ENCODE assay signal across 10 mouse cellular contexts in the genomic region with DNA sequence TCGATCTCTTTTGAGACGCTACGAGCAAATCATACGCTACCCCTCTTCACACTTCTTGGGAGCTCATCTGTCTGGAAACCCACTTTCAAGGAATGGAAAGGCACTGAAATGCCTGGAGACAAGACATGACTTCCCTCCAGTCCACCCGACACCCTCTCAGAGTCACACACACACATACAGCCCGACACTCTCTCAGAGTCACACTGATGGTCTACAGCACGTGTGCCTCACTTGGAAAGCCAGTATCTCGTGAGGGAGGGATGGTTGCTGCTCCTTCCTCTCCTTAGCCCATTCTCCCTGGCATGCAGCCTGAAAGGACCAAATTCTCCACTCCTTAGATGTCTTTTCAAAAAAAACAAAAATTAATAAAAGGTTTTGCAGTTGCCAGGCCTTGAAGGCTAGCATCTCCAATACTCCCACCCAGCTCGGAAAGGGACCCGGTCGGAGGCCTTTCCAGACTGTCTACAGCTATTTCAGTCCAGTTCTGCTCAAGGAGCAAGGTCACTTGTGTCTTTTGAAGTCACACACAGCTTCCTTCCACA. TPM values are rescaled to one million over a fixed set of nuclear protein-coding genes. Genes with fewer than 3 reads are reported as not detected.
A peak's percentile ranks its signal among the peaks of the same experiment; 100 is the strongest.
DNase-seq lines count a peak whose midpoint lies in the region; ATAC-seq and TF ChIP-seq lines count a peak whose summit lies in the region.
"Had no signal": no experiment of that assay in that cellular context is flagged by ENCODE, and none has a peak within 500 bp of the region (broad histone marks: within the 10 kb centered on the region; RNA-seq: fewer than 3 reads in every experiment).

No protein-coding gene starts in this region.

- no peaks in the 10 kb centered on the region for H3K27me3 ChIP-seq in heart, embryonic 10.5 days (ENCODE audit: insufficient read depth, poor library complexity, severe bottlenecking)
- no peaks in the 10 kb centered on the region for H3K27me3 ChIP-seq in lung, embryonic 15.5 days
- H3K27me3 ChIP-seq in forebrain, embryonic 15.5 days, result no peaks in the 10 kb centered on the region
- H3K27me3 ChIP-seq in midbrain, embryonic 16.5 days (ENCODE audit: control insufficient read depth, insufficient read depth, low read depth, low read length), result no peaks in the 10 kb centered on the region
- H3K27me3 ChIP-seq in liver, postnatal 0 days (ENCODE audit: insufficient read depth, low read length), result no peaks in the 10 kb centered on the region

- ATAC-seq in lung, embryonic 15.5 days (ENCODE audit: borderline replicate concordance, extremely low read depth, low FRiP score, low TSS enrichment), result peak; percentile 60; the same call in 1 of the 2 replicates
- no peak for ATAC-seq in forebrain, embryonic 15.5 days (replicated peaks)
- ATAC-seq in midbrain, embryonic 16.5 days, result no peak
- ATAC-seq in liver, postnatal 0 days, result no peak

- no peaks in the 10 kb centered on the region for H3K9me3 ChIP-seq in heart, embryonic 10.5 days
- H3K9me3 ChIP-seq in lung, embryonic 15.5 days, result no peaks in the 10 kb centered on the region
- H3K9me3 ChIP-seq in forebrain, embryonic 15.5 days, result no peaks in the 10 kb centered on the region
- H3K9me3 ChIP-seq in midbrain, embryonic 16.5 days (replicated peaks; ENCODE audit: control insufficient read depth, low read length, poor library complexity, severe bottlenecking), result no peaks in the 10 kb centered on the region
- no peaks in the 10 kb centered on the region for H3K9me3 ChIP-seq in liver, postnatal 0 days (ENCODE audit: low read length)

- no peak for DNase-seq in heart, embryonic 10.5 days (ENCODE audit: low spot score)
- no peak for DNase-seq in heart, postnatal 4 days
- no peak for DNase-seq in lung, postnatal 10 days
- no peak for DNase-seq in liver, postnatal 0 days
- DNase-seq in gastrocnemius, postnatal 10 days, result no peak
- DNase-seq: cerebellum, adult 18-20 months had no signal

- H3K4me3 ChIP-seq in heart, embryonic 10.5 days, result peak overlapping the region; percentile 22
- peak overlapping the region; percentile 6; the same call in 1 of the 2 replicates for H3K4me3 ChIP-seq in lung, embryonic 15.5 days
- H3K4me3 ChIP-seq in forebrain, embryonic 15.5 days, result peak overlapping the region; percentile 23
- H3K4me3 ChIP-seq in midbrain, embryonic 16.5 days (ENCODE audit: low read depth, low read length), result peak overlapping the region; percentile 23
- no peak overlapping the region for H3K4me3 ChIP-seq in liver, postnatal 0 days (ENCODE audit: low read depth, low read length)

- peaks cover 72% of the 10 kb centered on the region for H3K4me1 ChIP-seq in heart, embryonic 10.5 days
- peaks cover 50% of the 10 kb centered on the region for H3K4me1 ChIP-seq in lung, embryonic 15.5 days
- H3K4me1 ChIP-seq in forebrain, embryonic 15.5 days, result peaks cover 80% of the 10 kb centered on the region
- H3K4me1 ChIP-seq in midbrain, embryonic 16.5 days (ENCODE audit: control insufficient read depth, insufficient read depth, low read length), result peaks cover 41% of the 10 kb centered on the region
- no peaks in the 10 kb centered on the region for H3K4me1 ChIP-seq in liver, postnatal 0 days (ENCODE audit: insufficient read depth)

- TF ChIP-seq EP300 in liver, postnatal 0 days (IDR thresholded peaks at IDR 0.05; ENCODE audit: low read depth), result no peak

- H3K9ac ChIP-seq in lung, embryonic 15.5 days, result no peak overlapping the region; the same call in none of the 2 replicates
- H3K9ac ChIP-seq in forebrain, embryonic 15.5 days (replicated peaks), result peak overlapping the region; percentile 45
- H3K9ac ChIP-seq in midbrain, embryonic 16.5 days (ENCODE audit: low read depth, low read length), result peak overlapping the region; percentile 52
- H3K9ac ChIP-seq in liver, postnatal 0 days (replicated peaks), result no peak overlapping the region
- H3K9ac ChIP-seq: liver, embryonic 14.5 days had no signal

- H3K27ac ChIP-seq in heart, embryonic 10.5 days, result peak overlapping the region; percentile 76
- H3K27ac ChIP-seq in lung, embryonic 15.5 days, result peak overlapping the region; percentile 21; the same call in 1 of the 2 replicates
- H3K27ac ChIP-seq in forebrain, embryonic 15.5 days (replicated peaks), result peak overlapping the region; percentile 3; the same call in 1 of the 2 replicates
- H3K27ac ChIP-seq in midbrain, embryonic 16.5 days (ENCODE audit: low read length), result peak overlapping the region; percentile 42; the same call in 1 of the 2 replicates
- H3K27ac ChIP-seq in liver, postnatal 0 days (ENCODE audit: low read depth), result no peak overlapping the region
- H3K27ac ChIP-seq: liver, embryonic 14.5 days had no signal

- TF ChIP-seq CTCF in liver, postnatal 0 days (IDR thresholded peaks at IDR 0.05; ENCODE audit: low read depth), result no peak

- peaks cover 36% of the 10 kb centered on the region for H3K36me3 ChIP-seq in heart, embryonic 10.5 days
- peaks cover 16% of the 10 kb centered on the region; the same call in 1 of the 2 replicates for H3K36me3 ChIP-seq in lung, embryonic 15.5 days
- peaks cover 8% of the 10 kb centered on the region; the same call in 1 of the 2 replicates for H3K36me3 ChIP-seq in forebrain, embryonic 15.5 days
- no peaks in the 10 kb centered on the region for H3K36me3 ChIP-seq in midbrain, embryonic 16.5 days (ENCODE audit: control insufficient read depth, insufficient read depth, low read length)
- H3K36me3 ChIP-seq in liver, postnatal 0 days (replicated peaks; ENCODE audit: insufficient read depth, low read length), result 0 out of 2 replicates have a peak, but pooled peaks cover 7% of the 10 kb centered on the region

- WGBS in heart, embryonic 10.5 days, result 56% methylated on average over 11 of the region's 11 CpGs
- 32% methylated on average over 11 of the region's 11 CpGs for WGBS in lung, embryonic 15.5 days
- 42% methylated on average over 11 of the region's 11 CpGs for WGBS in forebrain, embryonic 15.5 days
- 71% methylated on average over 11 of the region's 11 CpGs for WGBS in midbrain, embryonic 16.5 days
- WGBS in liver, postnatal 0 days (ENCODE audit: insufficient replicate concordance), result 83% methylated on average over 11 of the region's 11 CpGs

- H3K4me2 ChIP-seq in lung, embryonic 15.5 days, result peak overlapping the region; percentile 57
- peak overlapping the region; percentile 65 for H3K4me2 ChIP-seq in forebrain, embryonic 15.5 days (replicated peaks)
- peak overlapping the region; percentile 79 for H3K4me2 ChIP-seq in midbrain, embryonic 16.5 days (ENCODE audit: low read length)
- no peak overlapping the region for H3K4me2 ChIP-seq in liver, postnatal 0 days (ENCODE audit: low read depth, low read length)

RNA-seq across cellular contexts. Expression of gene Pbx1, which starts 8.6 kb away (rescaled TPM):
- polyA plus RNA-seq in heart, embryonic 10.5 days (2016; fragmentation: Nextera tagmentation; extraction: Ambion mirVana), result 19.7 and 29.5 TPM in 2 replicates
- total RNA-seq in heart, postnatal 4 days (2021), result 100 to 1,000 TPM in 1 of 2 experiments, 10 to 100 TPM in 1; 90.6 to 101 TPM
- polyA plus RNA-seq in lung, embryonic 15.5 days (2015; fragmentation: Nextera tagmentation; extraction: Ambion mirVana), result 37.5 and 40.6 TPM in 2 replicates
- polyA plus RNA-seq in forebrain, embryonic 15.5 days (2015; fragmentation: Nextera tagmentation; extraction: Ambion mirVana), result 87.4 and 90.5 TPM in 2 replicates
- 71.8 and 77.8 TPM in 2 replicates for polyA plus RNA-seq in midbrain, embryonic 16.5 days (2015; fragmentation: Nextera tagmentation; extraction: Ambion mirVana)
- polyA plus RNA-seq in liver, postnatal 0 days (2015; fragmentation: Nextera tagmentation; extraction: Ambion mirVana), result 4.0 TPM in 2 replicates
- 10 to 100 TPM; 27.0 to 32.2 TPM for total RNA-seq in gastrocnemius, postnatal 10 days (2021)

Comparison
In these comparisons a context has a peak if more than half of its experiments do, and no peak if none do; other contexts are left out.
1. H3K9ac ChIP-seq: peak in forebrain, embryonic 15.5 days (single experiment) and midbrain, embryonic 16.5 days (single experiment); none in lung, embryonic 15.5 days (single experiment) and liver, postnatal 0 days (single experiment).